Mouse (Mus musculus) myocyte (in vitro differentiated cells): ENCODE results near the gene Uqcr11.
A peak's percentile ranks its signal among the peaks of the same experiment; 100 is the strongest.

ENCODE experiments used
- E2F4 ChIP-seq: IDR thresholded peaks from one replicate; pipeline ENCODE4 v1.6.1; 2011; ENCODE audit warnings: mild to moderate bottlenecking, control low read depth, moderate library complexity; ENCODE audit not compliant: insufficient read depth
- MAX ChIP-seq: IDR thresholded peaks from one replicate; pipeline ENCODE4 v1.6.1; 2011; ENCODE audit warnings: low read depth, mild to moderate bottlenecking, control low read depth
- MYOG ChIP-seq, 3 experiments: IDR thresholded peaks; one replicate each; pipeline ENCODE4 v1.6.1; 2011; ENCODE audit warnings: control low read depth in 2 of 3, low read depth in 2 of 3, mild to moderate bottlenecking in 2 of 3; ENCODE audit not compliant: insufficient read length in 2 of 3, control insufficient read depth in 1 of 3, insufficient read depth in 1 of 3
- POLR2A ChIP-seq: IDR thresholded peaks from one replicate; pipeline ENCODE4 v1.6.1; 2011; ENCODE audit warnings: low read depth, mild to moderate bottlenecking, control low read depth, moderate library complexity; ENCODE audit not compliant: insufficient read length
- POLR2AphosphoS2 ChIP-seq: IDR thresholded peaks from one replicate; pipeline ENCODE4 v1.6.1; 2011; ENCODE audit warnings: low read depth, control low read depth; ENCODE audit not compliant: insufficient read length
- REST ChIP-seq: IDR thresholded peaks from one replicate; pipeline ENCODE4 v1.6.1; 2011; ENCODE audit warnings: mild to moderate bottlenecking, control low read depth, moderate library complexity; ENCODE audit not compliant: insufficient read depth, insufficient read length
- SRF ChIP-seq: IDR thresholded peaks from one replicate; pipeline ENCODE4 v1.6.1; 2011; ENCODE audit warnings: low read depth; ENCODE audit not compliant: control insufficient read depth, insufficient read length
- TCF12 ChIP-seq: IDR thresholded peaks from one replicate; pipeline ENCODE4 v1.6.1; 2011; ENCODE audit warnings: mild to moderate bottlenecking, control low read depth; ENCODE audit not compliant: poor library complexity, insufficient read depth, severe bottlenecking
- USF1 ChIP-seq: IDR thresholded peaks from one replicate; pipeline ENCODE4 v1.6.1; 2011; ENCODE audit warnings: low read depth, mild to moderate bottlenecking, control low read depth, moderate library complexity

DNA sequence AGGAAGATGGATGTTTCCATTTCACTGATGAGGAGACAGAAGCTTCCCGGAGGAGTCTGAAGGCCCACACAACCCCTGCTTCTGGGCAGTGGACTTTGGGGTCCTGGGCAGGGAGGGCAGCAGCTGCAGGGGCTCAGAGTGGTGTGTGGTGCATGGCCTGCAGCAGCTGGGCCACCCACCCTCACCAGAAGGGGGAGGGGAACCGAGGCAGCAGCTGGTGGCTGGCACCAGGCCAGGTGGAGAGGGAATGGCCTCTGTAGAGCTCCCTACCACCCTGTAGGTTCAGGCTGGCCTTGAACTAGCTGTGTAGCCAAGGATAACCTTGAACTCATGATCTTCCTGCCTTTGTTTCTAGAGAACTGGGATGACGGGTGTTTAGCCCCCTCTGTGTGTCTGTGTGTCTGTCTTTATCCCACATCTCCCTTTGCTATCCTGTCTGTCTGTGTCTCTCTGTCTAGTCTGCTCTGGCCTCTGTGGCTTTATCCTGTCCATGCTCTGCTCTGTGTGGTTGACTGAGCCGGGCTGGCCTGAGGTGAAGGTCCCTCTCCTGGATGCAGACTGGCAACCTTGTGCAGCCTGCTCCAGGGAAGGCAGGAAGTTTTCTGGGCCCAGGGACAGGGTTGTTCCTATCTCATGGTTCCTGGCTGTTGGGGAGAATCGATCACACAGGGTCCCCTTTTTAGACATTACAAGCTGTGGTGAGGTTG is 37.9 kb upstream of the Uqcr11 start:
- TF ChIP-seq MAX: no peak
- peak; percentile 31 for TF ChIP-seq TCF12
- no peak for TF ChIP-seq USF1
- no peak for TF ChIP-seq POLR2AphosphoS2
- no peak for TF ChIP-seq POLR2A
- TF ChIP-seq MYOG (IDR thresholded peaks at IDR 0.05; ENCODE audit: control insufficient read depth in 1 of 3, insufficient read depth in 1 of 3, insufficient read length in 2 of 3, low read depth in 2 of 3): peak in 2 of 3 experiments; percentile 99
- no peak for TF ChIP-seq REST
- no peak for TF ChIP-seq SRF
- no peak for TF ChIP-seq E2F4
